Mouse (Mus musculus): ENCODE data around the gene Trim30d.
"Not testable (repeated sequence)": the region's sequence is repeated elsewhere in the genome, so short reads cannot be mapped to it uniquely, and the experiment has no call there.

Gene Trim30d

DNA sequence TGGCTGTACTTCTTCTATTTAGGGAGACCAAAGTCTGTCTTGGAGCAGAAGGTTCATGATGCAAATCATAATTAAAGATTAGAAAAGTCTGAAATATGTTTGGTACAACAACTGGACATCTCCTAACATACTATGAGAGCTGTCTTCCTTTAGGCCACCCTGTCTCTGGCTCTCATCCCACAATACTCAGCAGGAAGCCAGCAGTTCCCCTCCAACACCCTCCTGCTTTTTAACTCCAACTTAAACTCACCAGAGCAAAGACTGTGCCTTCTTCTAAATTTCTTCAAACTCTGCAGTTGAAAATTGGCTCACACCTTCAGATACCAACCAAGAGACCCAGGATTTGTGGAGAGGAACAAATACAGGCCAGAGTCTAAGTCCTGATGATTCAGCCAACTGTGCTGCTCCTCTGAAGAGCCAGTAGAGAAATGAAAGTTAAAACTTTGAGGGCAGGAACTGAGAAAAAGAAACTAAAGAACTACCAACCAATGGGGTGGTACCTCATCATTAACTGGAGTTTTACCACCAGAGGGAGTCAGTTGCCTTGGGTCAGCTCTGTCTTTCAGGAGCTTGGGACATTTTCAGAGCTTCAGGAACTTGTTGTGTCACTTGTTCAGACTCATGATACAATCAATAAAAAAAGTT, at the start of gene Trim30d:
Gene Trim30d (minus strand): TSS at position 429 of the 645 bp plus-strand sequence.
- DNase-seq (ENCODE audit: low spot score in 2 of 2), result not testable (repeated sequence)

DNA sequence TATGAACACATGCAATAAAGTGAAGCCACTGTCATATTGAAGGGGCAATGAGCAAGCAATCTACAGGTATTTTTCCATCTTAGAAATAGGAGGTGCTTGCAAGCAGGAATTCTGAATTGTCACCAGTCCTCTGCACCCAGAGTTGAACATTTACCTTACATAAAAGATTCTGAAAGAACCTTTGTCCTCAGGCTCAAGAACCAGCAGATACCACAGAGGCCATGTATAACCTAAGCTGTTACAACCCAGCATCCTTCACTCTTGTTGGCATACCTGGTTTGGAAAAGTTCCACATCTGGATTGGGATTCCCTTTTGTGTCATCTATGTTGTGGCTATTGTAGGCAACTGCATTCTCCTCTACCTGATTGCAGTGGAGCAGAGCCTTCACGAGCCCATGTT, 45.1 kb upstream of the Trim30d start:
- DNase-seq (ENCODE audit: low spot score in 2 of 2), result no peak

DNA sequence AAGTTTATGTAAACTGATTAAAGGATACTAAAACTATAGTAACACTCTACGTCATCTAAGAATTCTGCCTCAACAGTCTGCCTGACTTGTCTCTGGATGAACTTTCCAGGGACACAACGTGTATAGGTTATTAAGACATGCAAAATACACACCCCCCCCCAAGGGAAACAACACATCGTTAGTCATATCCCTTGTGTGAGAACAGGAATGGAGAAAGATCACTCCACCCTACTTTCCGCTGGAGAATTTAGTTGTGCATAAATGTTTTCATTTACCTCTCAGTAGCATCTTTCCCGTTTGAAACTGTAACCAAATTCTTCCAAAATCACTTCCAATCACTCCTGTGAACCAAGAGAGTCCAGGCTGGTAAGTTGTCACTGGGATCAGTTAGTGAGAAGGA, 42.2 kb upstream of the Trim30d start, which contains the start of gene Olfr651:
Gene Olfr651 (plus strand): TSS at position 301 of the 400 bp plus-strand sequence.
- no peak for DNase-seq (ENCODE audit: low spot score in 2 of 2)

DNA sequence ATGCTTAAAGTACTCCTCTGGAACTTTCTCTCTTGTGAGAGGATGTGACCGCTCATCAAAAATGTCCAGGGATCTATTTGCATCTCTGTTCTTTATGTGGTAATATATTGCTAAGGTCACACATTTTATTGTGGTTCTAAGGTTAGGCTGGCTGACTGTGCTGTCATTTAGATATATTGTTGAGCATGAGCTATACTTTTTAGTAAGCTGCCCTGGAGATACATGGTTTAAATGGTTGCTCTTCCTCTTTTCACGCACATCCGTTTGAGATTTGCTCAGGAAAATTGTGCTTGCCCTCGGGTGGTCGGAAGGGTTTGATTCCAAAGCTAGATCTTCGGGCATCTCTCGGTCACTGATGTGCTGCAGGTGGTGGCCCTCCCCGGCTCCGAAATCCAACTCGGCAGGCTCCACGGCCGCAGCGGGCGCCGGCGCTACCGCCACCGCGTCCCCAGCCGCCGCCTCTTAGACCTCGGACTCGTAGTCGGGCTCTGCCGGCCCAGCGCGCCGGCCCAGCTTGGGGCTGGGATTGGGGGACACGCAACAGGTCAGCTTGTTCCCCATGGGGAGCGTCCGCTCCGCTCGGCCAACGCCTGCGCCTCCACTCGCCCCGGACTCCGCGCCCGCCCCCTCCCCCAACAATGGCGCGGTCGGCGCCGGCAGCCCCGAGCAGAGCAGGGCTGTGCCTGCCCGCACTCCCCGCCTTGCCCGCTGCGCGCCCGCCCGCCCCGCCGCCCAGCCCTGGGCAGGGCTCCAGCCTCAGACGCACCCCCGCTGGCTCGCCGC, 5.9 kb downstream of the Trim30d start:
- no peak for DNase-seq (ENCODE audit: low spot score in 2 of 2)

DNA sequence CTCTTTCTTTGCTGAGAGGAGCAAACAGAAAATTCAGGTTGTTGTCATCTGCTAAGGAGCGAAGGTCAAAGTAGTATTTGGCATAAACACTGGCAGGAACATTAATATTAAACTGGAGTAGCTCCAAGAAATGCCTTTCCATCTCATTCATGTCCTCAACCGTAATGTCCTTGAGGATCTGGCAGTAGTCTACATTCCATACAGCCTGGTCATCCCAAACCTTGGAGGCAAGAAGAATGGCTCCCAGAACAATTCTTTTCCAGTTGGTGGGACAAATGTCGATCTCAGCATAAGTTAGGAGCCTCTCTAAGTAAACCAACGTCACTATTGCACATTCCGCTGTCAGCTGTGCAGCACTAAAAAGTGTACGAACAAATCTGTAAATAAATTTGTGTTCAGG, 6.5 kb downstream of the Trim30d start:
- not testable (repeated sequence) for DNase-seq (ENCODE audit: low spot score in 2 of 2)

DNA sequence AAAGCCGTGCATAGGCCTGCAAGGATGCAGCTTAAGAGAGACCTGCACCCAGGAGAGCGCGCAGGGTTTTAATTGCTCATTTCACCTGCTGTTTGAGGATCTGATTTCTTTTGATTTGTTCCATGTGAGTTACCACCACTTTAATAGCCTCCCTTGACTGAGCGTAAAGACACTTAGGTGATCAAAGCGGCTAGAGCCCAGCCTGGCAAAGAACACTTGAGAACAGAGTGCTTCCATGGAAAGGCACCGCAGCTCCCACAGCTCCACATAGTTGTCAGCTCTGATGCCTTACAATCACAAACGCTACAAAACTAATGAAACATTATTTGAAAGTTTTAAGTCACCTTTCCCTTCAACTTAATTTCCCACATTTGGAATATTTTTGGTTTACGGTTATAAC, 8.2 kb downstream of the Trim30d start:
- DNase-seq (ENCODE audit: low spot score in 2 of 2), result not testable (repeated sequence)

DNA sequence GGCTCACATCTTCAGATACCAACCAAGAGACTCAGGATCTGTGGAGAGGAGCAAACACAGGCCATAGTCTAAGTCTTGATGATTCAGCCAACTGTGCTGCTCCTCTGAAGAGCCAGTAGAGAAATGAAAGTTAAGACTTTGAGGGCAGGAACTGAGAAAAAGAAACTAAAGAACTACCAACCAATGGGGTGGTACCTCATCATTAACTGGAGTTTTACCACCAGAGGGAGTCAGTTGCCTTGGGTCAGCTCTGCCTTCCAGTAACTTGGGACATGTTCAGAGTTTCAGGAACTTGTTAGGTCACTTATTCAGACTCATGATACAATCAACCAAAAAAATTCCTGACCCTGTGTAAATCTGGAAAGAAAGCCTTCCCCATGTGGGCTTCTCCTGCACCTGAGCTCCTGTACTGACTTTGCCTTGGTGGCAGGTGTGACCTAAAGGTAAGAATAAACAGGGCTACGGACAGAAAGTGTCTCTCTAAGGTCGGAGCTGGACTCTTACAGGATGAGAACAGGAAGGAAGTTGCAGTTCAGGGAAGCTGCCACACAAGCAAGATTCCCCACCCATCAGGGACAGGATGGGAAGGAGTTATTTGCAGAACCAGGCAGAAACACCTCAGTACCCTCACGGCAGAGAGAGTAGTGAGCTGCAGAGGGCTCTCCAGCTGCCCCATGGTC, 42.4 kb downstream of the Trim30d start, which contains the start of gene Trim30a:
Gene Trim30a (minus strand): TSS at position 129 of the 680 bp plus-strand sequence.
- DNase-seq (ENCODE audit: low spot score in 2 of 2), result no peak

DNA sequence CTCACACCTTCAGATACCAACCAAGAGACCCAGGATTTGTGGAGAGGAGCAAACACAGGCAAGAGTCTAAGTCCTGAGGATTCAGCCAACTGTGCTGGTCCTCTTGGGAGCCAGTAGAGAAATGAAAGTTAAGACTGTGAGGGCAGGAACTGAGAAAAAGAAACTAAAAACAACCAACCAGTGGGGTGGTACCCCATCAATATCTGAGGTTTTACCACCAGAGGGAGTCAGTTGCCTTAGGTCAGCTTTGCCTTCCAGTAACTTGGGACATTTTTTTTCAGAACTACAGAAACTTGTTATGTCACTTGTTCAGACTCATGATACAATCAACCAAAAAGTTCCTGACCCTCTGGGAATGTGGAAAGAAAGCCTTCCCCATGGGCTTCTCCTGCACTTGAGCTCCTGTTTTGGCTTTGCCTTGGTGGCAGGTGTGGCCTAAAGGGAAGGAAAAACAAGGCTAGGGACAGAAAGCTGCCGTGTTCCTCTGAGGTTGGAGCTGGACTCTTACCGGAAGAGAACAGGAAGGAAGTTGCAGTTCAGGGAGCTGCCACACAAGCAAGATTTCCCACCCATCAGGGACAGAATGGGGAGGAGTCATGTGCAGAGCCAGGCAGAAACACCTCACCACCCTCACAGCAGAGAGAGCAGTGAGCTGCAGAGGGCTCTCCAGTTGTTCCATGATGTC, 61.5 kb downstream of the Trim30d start:
- no peak for DNase-seq (ENCODE audit: low spot score in 2 of 2)
